Mouse (Mus musculus) stomach, postnatal 0 days (tissue): ENCODE measurements around the gene Armc10. TPM values are rescaled to one million over a fixed set of nuclear protein-coding genes. Genes with fewer than 3 reads are reported as not detected.
"Not testable (repeated sequence)": the region's sequence is repeated elsewhere in the genome, so short reads cannot be mapped to it uniquely, and the experiment has no call there.

Source experiments
- ATAC-seq: fragments of 200-750 bp; cut with Nextera tagmentation; 2 replicates; pipeline ENCODE4 v1.8.0; 2017; ENCODE audit not compliant: low FRiP score, low TSS enrichment
- DNase-seq: peaks from one replicate; pipeline ENCODE4 v3.0.0-alpha.2; 2016; ENCODE audit warnings: low spot score
- H3K27ac ChIP-seq: fragments of 300-500 bp; sonication (generic); replicated peaks from 2 replicates; pipeline ENCODE4 v1.5.1; 2014; ENCODE audit warnings: mild to moderate bottlenecking, control low read depth
- H3K27me3 ChIP-seq: fragments of 300-500 bp; sonication (generic); 2 replicates; pipeline ENCODE4 v1.6.1; 2014; ENCODE audit warnings: low read length; ENCODE audit not compliant: control insufficient read depth, insufficient read depth
- H3K36me3 ChIP-seq: fragments of 300-500 bp; sonication (generic); 2 replicates; pipeline ENCODE4 v1.6.1; 2014; ENCODE audit warnings: low read length, mixed read lengths; ENCODE audit not compliant: control insufficient read depth, insufficient read depth
- H3K4me1 ChIP-seq: fragments of 300-500 bp; sonication (generic); replicated peaks from 2 replicates; pipeline ENCODE4 v1.6.1; 2014; ENCODE audit warnings: antibody characterized with exemption; ENCODE audit not compliant: control insufficient read depth, insufficient read depth
- H3K4me2 ChIP-seq: fragments of 300-500 bp; sonication (generic); replicated peaks from 2 replicates; pipeline ENCODE4 v1.6.1; 2014; ENCODE audit warnings: low read depth, mild to moderate bottlenecking, control low read depth, moderate library complexity
- H3K4me3 ChIP-seq: fragments of 300-500 bp; sonication (generic); 2 replicates; pipeline ENCODE4 v1.5.1; 2014; ENCODE audit warnings: low read depth, low read length, control low read depth
- H3K9ac ChIP-seq: fragments of 300-500 bp; sonication (generic); 2 replicates; pipeline ENCODE4 v1.6.1; 2014; ENCODE audit warnings: mild to moderate bottlenecking, low read length, control low read depth, mixed read lengths
- H3K9me3 ChIP-seq: fragments of 300-500 bp; sonication (generic); 2 replicates; pipeline ENCODE4 v1.6.1; 2016; ENCODE audit warnings: low read length; ENCODE audit not compliant: control insufficient read depth
- CTCF ChIP-seq: IDR thresholded peaks from 2 replicates; pipeline ENCODE4 v1.5.1; 2016; ENCODE audit warnings: antibody characterized with exemption, low read depth, mild to moderate bottlenecking, moderate library complexity
- EP300 ChIP-seq: optimal IDR thresholded peaks from 2 replicates; pipeline ENCODE3; 2016; ENCODE audit warnings: antibody characterized with exemption
- WGBS: fragments of 180-500 bp; shearing (Covaris S2); extraction: QIAGEN DNeasy Blood & Tissue Kit; methylation state at CpG from one replicate; pipeline ENCODE4 v1.1.7; 2014; 5-methylcytosine and 5-hydroxymethylcytosine counted together
- polyA plus RNA-seq: library from polyadenylated mRNA; unstranded; fragments of >200 nt; fragmentation: Nextera tagmentation; extraction: Ambion mirVana; gene quantifications from 2 replicates; pipeline ENCODE4 v1.2.1, GENCODE M21; 2015

Armc10 gene
- polyA plus RNA-seq, 1 experiment from 2014 or later: 20.5 TPM

DNA sequence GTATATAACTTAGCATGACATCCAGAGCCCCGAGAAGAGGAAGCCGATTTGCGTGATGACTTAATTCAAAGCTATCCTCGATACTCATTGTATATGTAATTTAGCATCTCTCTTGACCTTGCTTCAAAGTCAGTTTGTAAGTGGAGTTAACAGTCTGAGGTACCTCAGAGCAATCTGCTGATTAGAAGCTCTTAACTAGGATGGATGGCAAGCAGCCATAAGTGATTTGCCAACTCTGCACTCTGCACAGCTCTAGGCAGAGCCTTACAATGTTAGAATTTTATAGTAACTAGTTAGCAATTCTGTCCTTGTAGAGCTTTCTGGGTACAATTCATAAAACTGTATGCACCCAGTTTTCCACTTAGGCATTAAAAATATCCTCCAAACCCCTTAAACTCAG is 60.9 kb downstream of the Armc10 start:
- H3K4me1 ChIP-seq: no peaks in the 10 kb centered on the region
- H3K4me3 ChIP-seq: no peak overlapping the region
- no peak for TF ChIP-seq EP300
- TF ChIP-seq CTCF: no peak
- H3K36me3 ChIP-seq: no peaks in the 10 kb centered on the region
- no peaks in the 10 kb centered on the region for H3K27me3 ChIP-seq
- WGBS: 85% methylated on average over 4 of the region's 4 CpGs
- no peak overlapping the region for H3K4me2 ChIP-seq
- DNase-seq (no peak), ATAC-seq (no peak)
- H3K9ac ChIP-seq: no peak overlapping the region
- H3K27ac ChIP-seq: no peak overlapping the region
- H3K9me3 ChIP-seq: no peaks in the 10 kb centered on the region

DNA sequence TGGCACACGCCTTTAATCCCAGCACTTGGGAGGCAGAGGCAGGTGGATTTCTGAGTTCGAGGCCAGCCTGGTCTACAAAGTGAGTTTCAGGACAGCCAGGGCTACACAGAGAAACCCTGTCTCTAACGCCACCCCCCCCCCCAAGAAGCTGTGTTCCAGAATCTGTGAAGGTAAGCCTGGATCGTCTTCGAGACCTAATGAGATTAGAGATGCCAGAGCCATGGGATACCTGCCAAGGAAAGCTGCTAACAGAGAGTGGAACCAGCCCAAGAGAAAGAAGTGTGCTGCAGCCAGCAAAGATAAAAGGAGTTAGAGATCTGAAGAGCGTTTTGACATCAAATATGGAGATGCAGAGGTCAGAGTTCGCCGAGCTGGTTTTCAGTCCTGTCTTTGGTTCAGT is 62.4 kb downstream of the Armc10 start:
- H3K9me3 ChIP-seq, H3K9ac ChIP-seq, H3K36me3 ChIP-seq, H3K4me1 ChIP-seq, H3K4me3 ChIP-seq, H3K4me2 ChIP-seq, H3K27ac ChIP-seq, ATAC-seq, DNase-seq, H3K27me3 ChIP-seq: not testable (repeated sequence)
- WGBS: 82% methylated on average over 8 of the region's 8 CpGs

Other genes with a start within 250 kb of the Armc10 start
- 0.22 and 0.24 TPM in 2 replicates for gene Ccdc146, start 221.1 kb upstream of the Armc10 start, polyA plus RNA-seq
- gene Fam185a, start 220.9 kb upstream of the Armc10 start, polyA plus RNA-seq: 3.5 and 3.8 TPM in 2 replicates
- gene Lrrc17, start 102.3 kb upstream of the Armc10 start, polyA plus RNA-seq: 18.5 and 20.2 TPM in 2 replicates
- gene Fbxl13, start 179 bp upstream of the Armc10 start, polyA plus RNA-seq: 0.17 and 0.28 TPM in 2 replicates
- gene Napepld, start 55.6 kb downstream of the Armc10 start, polyA plus RNA-seq: 3.3 and 3.7 TPM in 2 replicates
- 53.6 and 56.7 TPM in 2 replicates for gene Pmpcb, start 91.3 kb downstream of the Armc10 start, polyA plus RNA-seq
- 40.3 and 43.6 TPM in 2 replicates for gene Dnajc2, start 139.4 kb downstream of the Armc10 start, polyA plus RNA-seq
- gene Psmc2, start 139.5 kb downstream of the Armc10 start, polyA plus RNA-seq: 126 and 127 TPM in 2 replicates
- not detected in 2 replicates for gene Slc26a5, start 219.8 kb downstream of the Armc10 start, polyA plus RNA-seq